Mouse (Mus musculus) mouse trophoblast stem cell (cell line): ENCODE measurements around the gene Endod1.

ENCODE experiments used
- in situ Hi-C, 2 experiments: fragments of 300-500 bp; cut with MseI, MboI; formaldehyde crosslinking; loops; 2 replicates in 1 of 2; 3 replicates in 1 of 2; pipeline ENCODE4 v1.15.1; 2025

The Endod1 gene

GRCm38 (mm10) chr9:14381353-14382055 is at the start of gene Endod1:
Gene Endod1, minus strand, starts transcription at chr9:14381507.
- in situ Hi-C loops: no loop called here

- in situ Hi-C loops: no loop called here
Measured at GRCm38 (mm10) chr9:14409153-14409552, 27.8 kb upstream of the Endod1 start.

GRCm38 (mm10) chr9:14408044-14408443 is 26.7 kb upstream of the Endod1 start:
- in situ Hi-C loops: no loop called here

- in situ Hi-C loops: no loop called here
Measured at GRCm38 (mm10) chr9:14406056-14406455, 24.7 kb upstream of the Endod1 start.

- in situ Hi-C loops: no loop called here
Measured at GRCm38 (mm10) chr9:14402099-14402498, 20.8 kb upstream of the Endod1 start.

- in situ Hi-C loops: no loop called here
Measured at GRCm38 (mm10) chr9:14400392-14400791, 19.1 kb upstream of the Endod1 start.

GRCm38 (mm10) chr9:14398946-14399345 is 17.6 kb upstream of the Endod1 start:
- in situ Hi-C loops: no loop called here

- in situ Hi-C loops: no loop called here
Measured at GRCm38 (mm10) chr9:14398084-14398483, 16.8 kb upstream of the Endod1 start.

- in situ Hi-C loops: no loop called here
Measured at GRCm38 (mm10) chr9:14397449-14397819, 16.1 kb upstream of the Endod1 start.

GRCm38 (mm10) chr9:14396819-14397448 is 15.6 kb upstream of the Endod1 start:
- in situ Hi-C loops: no loop called here

GRCm38 (mm10) chr9:14396096-14396495 is 14.8 kb upstream of the Endod1 start:
- in situ Hi-C loops: no loop called here

- in situ Hi-C loops: no loop called here
Measured at GRCm38 (mm10) chr9:14394956-14395561, 13.8 kb upstream of the Endod1 start.

- in situ Hi-C loops: no loop called here
Measured at GRCm38 (mm10) chr9:14391841-14392318, 10.6 kb upstream of the Endod1 start.

- in situ Hi-C loops: no loop called here
Measured at GRCm38 (mm10) chr9:14391286-14391685, 10.0 kb upstream of the Endod1 start.

GRCm38 (mm10) chr9:14390278-14390677 is 9.0 kb upstream of the Endod1 start:
- in situ Hi-C loops: no loop called here

- in situ Hi-C loops: no loop called here
Measured at GRCm38 (mm10) chr9:14389050-14389621, 7.8 kb upstream of the Endod1 start.

GRCm38 (mm10) chr9:14388001-14388400 is 6.7 kb upstream of the Endod1 start:
- in situ Hi-C loops: no loop called here

- in situ Hi-C loops: no loop called here
Measured at GRCm38 (mm10) chr9:14386831-14387230, 5.5 kb upstream of the Endod1 start.

- in situ Hi-C loops: no loop called here
Measured at GRCm38 (mm10) chr9:14385665-14386064, 4.4 kb upstream of the Endod1 start.

- in situ Hi-C loops: no loop called here
Measured at GRCm38 (mm10) chr9:14383186-14383920, 2.0 kb upstream of the Endod1 start.

GRCm38 (mm10) chr9:14382256-14382791 is 1.0 kb upstream of the Endod1 start:
- in situ Hi-C loops: no loop called here
